Mouse (Mus musculus) cerebellum, adult 2 months (tissue): Measurements from ENCODE around the gene Mau2. TPM values are rescaled to one million over a fixed set of nuclear protein-coding genes. Genes with fewer than 3 reads are reported as not detected.
A peak's percentile ranks its signal among the peaks of the same experiment; 100 is the strongest.
"Not testable (repeated sequence)": the region's sequence is repeated elsewhere in the genome, so short reads cannot be mapped to it uniquely, and the experiment has no call there.

Experiments
- DNase-seq, 2 experiments: peaks; one replicate each; pipeline ENCODE4 v3.0.0; 2021
- H3K27ac ChIP-seq: fragments of 200-500 bp; 2 replicates; pipeline ENCODE4 v1.5.1; 2012; ENCODE audit warnings: low read length, control low read depth, inconsistent platforms; ENCODE audit not compliant: insufficient read depth
- H3K27me3 ChIP-seq: fragments of 200-500 bp; 2 replicates; pipeline ENCODE4 v1.6.1; 2012; ENCODE audit warnings: inconsistent platforms, mild to moderate bottlenecking, low read length, moderate library complexity; ENCODE audit not compliant: control insufficient read depth, insufficient read depth
- H3K4me1 ChIP-seq: fragments of 200-500 bp; 2 replicates; pipeline ENCODE4 v1.6.1; 2011; ENCODE audit warnings: low read length; ENCODE audit not compliant: control insufficient read depth, insufficient read depth
- H3K4me3 ChIP-seq: fragments of 200-500 bp; replicated peaks from 2 replicates; pipeline ENCODE3; 2011; ENCODE audit warnings: mild to moderate bottlenecking, low read depth, low read length, control low read depth; ENCODE audit not compliant: insufficient read depth
- CTCF ChIP-seq: fragments of 200-500 bp; IDR thresholded peaks from 2 replicates; pipeline ENCODE4 v1.5.1; 2011; ENCODE audit warnings: low read depth, mild to moderate bottlenecking, control low read depth, low read length, moderate library complexity, borderline replicate concordance; ENCODE audit not compliant: insufficient read depth
- POLR2A ChIP-seq: fragments of 200-500 bp; IDR thresholded peaks from 2 replicates; pipeline ENCODE4 v1.6.1; 2011; ENCODE audit warnings: low read length, control low read depth, borderline replicate concordance; ENCODE audit not compliant: insufficient read depth
- WGBS: fragments of 180-500 bp; shearing (Covaris S2); methylation state at CpG from one replicate; pipeline ENCODE4 v1.1.7; 2018; 5-methylcytosine and 5-hydroxymethylcytosine counted together
- polyA plus RNA-seq: library from polyadenylated mRNA; depleted of rRNA; stranded (reverse); fragments of >200 nt; gene quantifications from 2 replicates; pipeline ENCODE4 v1.2.3, GENCODE M21; 2012

Mau2 gene
- polyA plus RNA-seq, 1 experiment, result 90.1 TPM

DNA sequence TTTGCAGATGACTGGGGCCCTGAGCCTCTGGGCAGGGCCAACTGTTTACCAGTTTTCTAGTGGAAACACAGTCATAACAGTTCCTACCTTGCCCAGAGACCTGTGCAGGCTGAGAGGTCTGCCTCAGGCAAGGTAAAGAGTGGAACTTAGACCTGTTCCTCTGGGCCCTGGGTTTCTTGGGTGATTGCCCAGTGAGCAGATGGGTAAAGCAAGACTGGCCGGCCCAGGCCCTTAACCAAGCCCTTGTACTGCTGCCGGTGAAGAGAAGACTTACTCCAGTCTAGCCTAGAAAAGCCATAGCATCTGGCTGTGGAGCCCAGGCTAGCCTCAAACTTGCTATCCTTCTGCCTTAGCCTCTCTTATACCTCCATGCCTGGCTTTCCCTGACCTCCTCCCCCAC lies 39.4 kb upstream of the Mau2 start:
- TF ChIP-seq POLR2A (no peak), CTCF (no peak)
- Histone ChIP-seq H3K27ac (no peak overlapping the region), H3K27me3 (no peaks in the 10 kb centered on the region; the same call in 1 of the 2 replicates), H3K4me1 (no peaks in the 10 kb centered on the region; the same call in 1 of the 2 replicates), H3K4me3 (no peak overlapping the region)
- DNase-seq, result peak; percentile 48 to 52
- 6% methylated on average over 2 of the region's 2 CpGs for WGBS

DNA sequence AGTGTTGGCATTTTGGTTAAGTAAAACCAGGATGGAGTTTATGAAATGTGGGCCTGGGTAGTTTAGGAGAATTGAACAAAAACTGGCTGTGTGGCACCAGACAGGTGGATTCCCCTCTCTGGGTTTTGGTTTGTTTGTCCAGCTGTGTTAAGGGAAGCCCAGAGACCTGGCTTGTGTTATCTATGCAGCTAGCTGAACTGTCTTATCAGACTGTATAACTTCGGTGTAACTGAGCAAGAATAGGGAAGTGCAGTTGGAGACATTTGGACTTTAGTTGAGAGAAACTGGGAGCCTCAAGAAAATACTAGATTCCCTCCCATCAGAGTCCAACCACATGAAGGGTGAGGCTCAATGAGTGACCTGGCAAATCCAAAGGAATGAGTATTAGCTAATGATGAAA lies 31.1 kb upstream of the Mau2 start:
- no peaks in the 10 kb centered on the region for H3K27me3 ChIP-seq
- H3K27ac ChIP-seq, result no peak overlapping the region
- 96% methylated on average over 1 of the region's 1 CpGs for WGBS
- no peak overlapping the region for H3K4me3 ChIP-seq
- DNase-seq, result no peak
- TF ChIP-seq CTCF, result no peak
- no peak for TF ChIP-seq POLR2A
- H3K4me1 ChIP-seq, result no peaks in the 10 kb centered on the region

- WGBS, result 65% methylated on average over 8 of the region's 8 CpGs
- H3K27me3 ChIP-seq, result no peaks in the 10 kb centered on the region
- no peaks in the 10 kb centered on the region for H3K4me1 ChIP-seq
Observed at GRCm38 (mm10) chr8:70073120-70073519, 30.6 kb upstream of the Mau2 start.

GRCm38 (mm10) chr8:70072441-70073069 lies 30.0 kb upstream of the Mau2 start, which contains the start of gene Tm6sf2:
Gene Tm6sf2, plus strand, starts transcription at chr8:70072924.
- no peak for TF ChIP-seq POLR2A
- no peak for DNase-seq
- Histone ChIP-seq H3K4me3 (no peak within 1 kb of the TSS), H3K27me3 (no peaks in the 10 kb centered on the region), H3K27ac (no peak within 1 kb of the TSS), H3K4me1 (no peaks in the 10 kb centered on the region)
- 18% methylated on average over 23 of the region's 27 CpGs for WGBS

More at GRCm38 (mm10) chr8:70073120-70073519, 30.6 kb upstream of the Mau2 start:
- H3K4me3 ChIP-seq, result no peak overlapping the region
- no peak for DNase-seq
- no peak for TF ChIP-seq CTCF
- no peak for TF ChIP-seq POLR2A
- no peak overlapping the region for H3K27ac ChIP-seq

- no peak for DNase-seq
- 72% methylated on average over 2 of the region's 2 CpGs for WGBS
- TF ChIP-seq POLR2A, result no peak
- TF ChIP-seq CTCF, result no peak
- Histone ChIP-seq H3K27me3 (no peaks in the 10 kb centered on the region), H3K27ac (no peak overlapping the region), H3K4me1 (no peaks in the 10 kb centered on the region), H3K4me3 (no peak overlapping the region)
Observed at GRCm38 (mm10) chr8:70071836-70072440, 29.4 kb upstream of the Mau2 start.

GRCm38 (mm10) chr8:70057721-70058120 lies 15.2 kb upstream of the Mau2 start:
- Histone ChIP-seq H3K27me3 (no peaks in the 10 kb centered on the region; the same call in 1 of the 2 replicates), H3K27ac (no peak overlapping the region), H3K4me3 (no peak overlapping the region), H3K4me1 (no peaks in the 10 kb centered on the region)
- no peak for DNase-seq
- 62% methylated on average over 1 of the region's 1 CpGs for WGBS
- TF ChIP-seq CTCF (no peak), POLR2A (no peak)

- not testable (repeated sequence) for H3K4me3 ChIP-seq, DNase-seq, H3K27me3 ChIP-seq, H3K27ac ChIP-seq, H3K4me1 ChIP-seq
- WGBS, result 97% methylated on average over 5 of the region's 5 CpGs
Observed at GRCm38 (mm10) chr8:70050434-70050833, 7.9 kb upstream of the Mau2 start.

DNA sequence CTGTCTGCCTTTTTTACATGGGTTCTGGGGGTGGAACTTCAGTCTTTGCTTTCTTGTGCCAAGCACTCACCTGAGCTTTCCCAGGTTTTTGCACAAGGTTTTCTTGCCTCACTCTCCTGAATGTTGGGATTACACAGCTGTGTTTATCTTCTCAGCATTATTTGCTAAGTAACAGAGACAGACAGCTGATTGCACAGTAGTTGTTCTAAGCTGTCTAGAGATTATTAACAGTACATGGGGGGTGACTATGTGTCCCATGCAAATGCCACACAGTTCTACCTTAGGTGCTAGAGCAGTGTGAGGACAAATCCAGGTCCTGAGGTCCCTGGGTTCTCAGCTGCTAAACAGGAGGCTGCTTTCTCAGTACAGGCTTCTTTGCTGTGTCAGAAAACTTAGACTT lies 7.1 kb upstream of the Mau2 start:
- Histone ChIP-seq H3K27me3 (no peaks in the 10 kb centered on the region), H3K4me3 (no peak overlapping the region), H3K27ac (no peak overlapping the region), H3K4me1 (no peaks in the 10 kb centered on the region; the same call in 1 of the 2 replicates)
- no peak for DNase-seq
- TF ChIP-seq POLR2A, result no peak
- no peak for TF ChIP-seq CTCF
